Mouse (Mus musculus) lung, adult 2 months (tissue): ENCODE measurements around the gene Crispld2.

Experiments
- CTCF ChIP-seq: fragments of 200-500 bp; IDR thresholded peaks from 2 replicates; pipeline ENCODE4 v1.5.1; 2011; ENCODE audit warnings: mild to moderate bottlenecking, low read length, control low read depth; ENCODE audit not compliant: insufficient read depth
- POLR2A ChIP-seq: fragments of 200-500 bp; IDR thresholded peaks from 2 replicates; pipeline ENCODE4 v1.6.1; 2011; ENCODE audit warnings: low read depth, mild to moderate bottlenecking, control low read depth, low read length, borderline replicate concordance; ENCODE audit errors: extremely low read depth

GRCm38 (mm10) chr8:120067936-120068668 is 75.9 kb downstream of the Crispld2 start:
- no peak for TF ChIP-seq CTCF
- no peak for TF ChIP-seq POLR2A
